Mouse (Mus musculus) cerebellum, adult 8-10 months (tissue): Measurements from ENCODE around the gene Celf5.

ENCODE experiments used
- DNase-seq: peaks from one replicate; pipeline ENCODE4 v3.0.0; 2022

Celf5 gene

DNA sequence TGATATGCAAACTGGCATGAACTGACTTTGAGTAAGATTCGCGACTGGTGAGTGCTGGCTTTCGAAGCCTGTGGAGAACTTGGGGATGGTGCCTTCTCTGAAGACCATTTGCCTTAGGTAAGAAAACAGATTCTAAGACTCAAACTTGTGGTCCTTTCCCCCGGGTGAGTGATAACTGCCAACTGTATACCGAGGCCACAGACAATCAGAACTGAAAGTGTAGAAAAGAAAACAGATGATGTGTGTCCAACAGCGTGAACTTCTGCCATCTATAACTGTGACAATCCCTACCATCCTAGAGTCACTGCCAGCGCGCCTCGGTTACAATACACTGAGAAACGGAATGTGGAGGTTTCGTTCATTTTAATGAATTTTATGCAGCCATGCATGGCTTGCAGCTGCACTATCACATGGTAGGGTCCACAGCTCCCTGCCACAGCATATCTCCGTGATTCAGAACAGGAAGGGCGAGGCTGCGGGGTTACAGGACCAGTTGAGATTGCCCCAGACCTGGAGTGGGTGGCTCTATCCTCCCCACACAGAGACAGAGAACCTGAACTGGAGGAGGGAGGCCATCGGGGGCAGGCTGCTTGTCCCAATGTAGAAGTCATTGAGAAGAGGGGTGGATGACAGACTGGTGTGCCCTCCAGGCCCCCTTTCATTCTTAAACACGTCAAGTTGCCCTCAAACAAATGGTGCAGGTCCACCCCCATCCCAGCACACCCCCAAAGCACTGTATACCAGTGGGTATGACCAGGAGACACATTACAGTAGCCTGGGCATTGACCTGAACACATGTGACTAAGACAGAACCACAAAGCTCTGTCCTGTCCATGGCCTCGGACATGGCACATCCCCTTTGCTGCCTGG, 15.1 kb upstream of the Celf5 start:
- DNase-seq, result peak; percentile 44

DNA sequence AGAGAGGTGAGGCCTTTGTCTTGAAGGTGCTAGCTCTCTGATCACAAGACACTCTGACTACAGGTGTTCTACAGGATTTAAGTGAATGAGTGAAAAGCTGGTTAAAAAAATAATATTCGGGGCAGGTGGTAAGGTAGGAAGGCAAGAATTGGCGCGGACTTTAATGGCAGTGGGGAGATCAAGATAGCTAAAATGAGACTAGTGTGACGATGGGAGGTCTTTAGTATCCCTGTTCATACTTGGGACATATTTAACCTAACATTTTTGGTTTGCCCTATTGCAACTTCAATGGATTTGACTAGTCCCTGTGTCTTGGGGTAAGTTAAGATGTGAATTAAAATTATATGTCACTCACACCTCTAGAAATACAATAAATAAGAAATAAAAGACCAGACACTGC, 14.5 kb upstream of the Celf5 start:
- DNase-seq, result peak; percentile 37

- peak; percentile 97 for DNase-seq
Observed at GRCm38 (mm10) chr10:81496264-81496901, 13.9 kb upstream of the Celf5 start, which contains the start of gene Ncln. Ncln (minus strand) TSS chr10:81496392.

GRCm38 (mm10) chr10:81495616-81496263, 13.2 kb upstream of the Celf5 start:
- DNase-seq, result peak; percentile 44

DNA sequence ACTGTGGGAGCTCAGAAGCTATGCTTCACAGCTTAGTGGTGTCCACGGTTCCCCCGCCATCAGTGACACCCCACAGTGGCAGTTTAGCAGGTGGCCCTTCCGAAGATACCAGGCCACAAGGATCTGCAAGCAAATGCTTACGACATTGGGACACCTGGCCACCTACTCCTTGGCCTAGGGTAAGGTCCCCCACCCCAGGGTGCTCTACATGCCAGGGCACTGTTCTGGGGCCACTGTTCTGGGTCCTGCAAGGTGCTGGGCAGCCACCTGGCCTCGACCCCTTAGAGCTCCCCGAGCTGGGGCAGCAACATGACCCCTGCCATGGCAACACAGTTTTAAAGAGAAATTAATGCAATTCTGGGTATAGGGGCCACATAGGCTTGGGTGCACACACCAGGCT, 12.6 kb upstream of the Celf5 start:
- DNase-seq, result no peak

DNA sequence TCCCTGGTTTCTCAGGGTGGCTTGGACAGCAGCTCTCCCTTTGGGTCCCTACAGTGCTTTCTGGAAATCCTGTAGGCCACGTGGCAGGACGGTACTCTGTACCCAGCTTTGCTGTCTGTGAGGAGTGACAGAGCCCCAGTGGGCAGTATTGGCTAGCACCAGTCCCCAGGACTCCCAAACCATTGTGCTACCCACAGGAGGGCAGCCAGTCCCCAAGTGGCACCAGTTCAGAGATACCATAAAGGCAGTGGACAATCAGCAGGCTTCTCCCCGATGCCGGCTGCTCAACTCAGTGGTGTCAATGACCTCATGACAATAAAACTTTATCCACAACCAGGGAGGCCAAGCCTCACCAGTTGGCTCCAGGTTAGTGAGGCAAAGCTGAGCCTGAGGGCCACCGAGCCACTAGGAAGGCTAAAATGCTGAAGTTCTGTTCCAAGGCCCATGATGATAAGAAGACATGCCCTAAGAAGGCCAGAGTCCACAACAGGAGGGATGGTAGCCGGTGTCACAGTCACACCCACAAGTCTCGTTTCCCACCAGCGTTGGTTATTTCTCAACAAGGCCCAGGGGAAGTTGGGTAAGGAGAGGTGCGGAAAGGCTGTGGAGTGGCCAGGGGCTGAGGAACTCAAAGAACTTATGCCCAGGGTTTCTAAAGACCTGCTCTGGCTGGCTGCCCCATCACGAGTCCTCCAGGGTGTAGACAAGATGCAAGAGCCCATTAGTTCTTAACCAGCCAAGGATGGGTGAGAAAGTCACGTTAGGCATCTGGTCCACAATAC, 11.9 kb upstream of the Celf5 start:
- peak; percentile 23 for DNase-seq

DNA sequence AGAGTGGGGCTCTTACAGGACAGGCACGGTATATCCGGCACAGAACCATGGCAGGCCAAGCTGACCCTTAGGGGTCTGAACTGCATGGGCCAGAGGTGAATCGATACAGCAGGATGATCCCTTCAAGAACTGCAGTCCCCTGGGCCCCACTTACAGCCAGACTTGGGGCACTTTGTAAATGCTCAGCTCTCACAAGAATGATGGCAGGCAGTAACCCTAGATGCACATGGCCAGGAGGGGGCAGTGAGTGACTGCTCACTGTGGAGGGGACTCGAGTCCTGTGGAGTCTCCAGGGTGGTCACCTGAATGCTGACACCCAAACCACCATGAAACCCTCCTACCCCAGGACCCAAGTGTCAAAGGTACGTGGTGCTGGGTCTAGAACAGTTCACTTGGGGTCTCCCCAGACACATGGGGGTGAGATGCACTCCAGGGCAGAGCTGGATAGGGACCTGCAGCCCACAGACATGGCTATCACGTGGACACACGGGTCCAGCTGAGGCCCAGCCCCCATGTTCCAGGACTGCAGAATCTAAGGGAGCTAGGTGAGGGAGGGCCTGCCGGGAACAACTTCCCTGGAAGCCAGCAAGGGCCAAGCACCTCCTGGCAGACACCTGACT, 11.2 kb upstream of the Celf5 start:
- DNase-seq, result peak; percentile 22

DNA sequence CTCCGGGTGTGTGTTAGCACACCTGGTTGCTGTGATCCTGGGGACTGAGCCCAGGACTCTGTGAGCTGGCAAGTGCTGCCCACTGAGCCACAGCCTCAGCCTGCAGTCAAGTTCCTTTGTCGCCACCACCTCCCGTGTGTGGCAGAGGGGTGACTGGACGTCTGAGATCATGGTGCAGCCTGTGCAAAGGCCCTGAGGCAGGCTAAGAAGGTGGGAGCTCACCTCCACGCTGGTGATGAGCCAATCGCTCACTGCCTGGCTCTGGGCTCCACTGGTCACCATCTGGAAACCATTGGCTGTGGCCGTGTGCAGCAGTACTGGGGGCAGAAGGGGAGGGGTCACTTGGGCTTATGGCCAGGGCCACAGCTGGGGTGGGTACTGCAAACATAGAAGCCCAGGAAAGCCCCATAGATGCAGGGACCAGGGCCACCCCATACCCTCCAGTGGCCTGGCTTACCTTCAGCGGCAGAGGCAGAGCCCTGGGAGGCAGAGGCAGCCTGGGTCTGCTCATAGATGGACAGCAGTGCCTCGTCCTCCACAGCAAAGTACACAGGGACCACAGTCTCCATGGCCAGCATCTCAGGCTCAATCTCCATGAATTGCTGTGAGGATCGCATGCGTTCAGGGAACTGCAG, 10.2 kb upstream of the Celf5 start:
- DNase-seq, result peak; percentile 25

GRCm38 (mm10) chr10:81491018-81491417, 8.5 kb upstream of the Celf5 start:
- no peak for DNase-seq

GRCm38 (mm10) chr10:81489941-81490340, 7.4 kb upstream of the Celf5 start:
- DNase-seq, result no peak

- DNase-seq, result no peak
Observed at GRCm38 (mm10) chr10:81488081-81488480, 5.6 kb upstream of the Celf5 start.

DNA sequence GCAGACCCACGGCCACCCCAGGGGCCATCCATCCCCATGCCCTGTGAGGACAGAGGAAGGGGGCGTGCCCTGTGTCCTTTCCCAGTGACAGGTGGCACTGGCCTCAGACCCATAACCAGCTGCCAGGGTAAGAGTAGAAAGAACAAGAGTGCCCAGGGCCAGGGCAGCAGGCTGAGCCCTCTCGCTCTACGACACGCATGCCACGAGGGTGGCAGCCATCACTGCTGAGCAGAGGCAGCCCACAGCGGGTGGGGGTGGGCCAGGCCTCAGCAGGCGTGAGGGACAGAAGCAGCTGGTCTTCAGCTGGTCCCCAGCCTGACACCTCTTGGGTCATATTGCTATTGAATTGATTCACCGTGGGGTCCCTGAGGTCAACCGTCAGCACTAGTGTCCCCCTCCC, 4.0 kb upstream of the Celf5 start:
- DNase-seq, result no peak

GRCm38 (mm10) chr10:81485479-81486018, 3.0 kb upstream of the Celf5 start:
- no peak for DNase-seq

GRCm38 (mm10) chr10:81485060-81485449, 2.5 kb upstream of the Celf5 start:
- no peak for DNase-seq

DNA sequence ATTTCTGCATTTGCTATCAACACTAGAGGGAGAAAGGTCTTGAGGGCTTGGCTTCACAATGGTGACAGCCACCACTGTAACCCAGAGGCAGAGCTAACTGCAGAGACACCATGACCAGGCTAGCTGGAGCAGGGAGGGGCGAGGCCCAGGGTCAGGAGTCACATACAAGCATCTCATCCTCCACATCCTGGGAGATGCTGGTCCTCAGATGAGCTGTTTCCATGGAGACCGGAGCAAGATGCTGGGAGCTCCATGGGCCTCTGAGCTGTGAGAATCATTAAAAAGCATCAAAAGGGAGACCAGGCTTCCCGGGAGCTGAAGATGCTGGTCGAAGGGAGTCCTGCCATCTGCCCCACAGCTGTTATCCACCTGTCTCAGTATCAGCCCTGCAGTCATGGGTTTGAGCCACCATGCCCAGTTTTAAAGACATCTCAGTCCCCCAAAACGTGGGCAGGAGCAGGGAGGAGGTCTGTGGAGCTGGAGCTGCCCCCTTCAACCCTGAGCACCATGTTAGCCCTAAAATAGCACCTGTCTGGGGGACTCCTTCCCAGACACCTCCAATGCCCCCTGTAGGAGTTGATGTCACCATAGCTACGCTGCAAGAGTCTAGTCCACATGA, 2.0 kb upstream of the Celf5 start:
- no peak for DNase-seq

GRCm38 (mm10) chr10:81483983-81484382, 1.5 kb upstream of the Celf5 start:
- no peak for DNase-seq

- no peak for DNase-seq
Observed at GRCm38 (mm10) chr10:81481605-81482532, 640 bp downstream of the Celf5 start.

DNA sequence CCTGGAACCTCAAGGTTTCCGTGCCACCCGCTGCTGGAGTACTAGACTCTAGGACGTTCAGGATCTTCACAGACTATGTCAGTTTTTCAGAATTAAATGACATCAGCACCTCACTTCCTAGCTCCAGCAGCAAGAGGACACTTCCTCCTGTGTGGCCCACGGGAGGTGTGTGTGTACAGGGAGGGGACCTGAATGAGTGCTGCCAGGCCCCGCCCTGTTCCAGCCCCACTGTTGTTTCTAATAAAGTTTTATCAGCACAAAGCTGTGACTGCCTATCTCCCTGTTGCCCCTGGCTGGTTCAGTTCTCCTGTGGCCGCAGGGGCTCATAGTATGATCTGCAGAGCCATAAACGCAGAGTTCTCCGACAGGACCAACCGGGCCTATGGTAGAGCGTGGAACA, 8.0 kb downstream of the Celf5 start:
- no peak for DNase-seq

DNA sequence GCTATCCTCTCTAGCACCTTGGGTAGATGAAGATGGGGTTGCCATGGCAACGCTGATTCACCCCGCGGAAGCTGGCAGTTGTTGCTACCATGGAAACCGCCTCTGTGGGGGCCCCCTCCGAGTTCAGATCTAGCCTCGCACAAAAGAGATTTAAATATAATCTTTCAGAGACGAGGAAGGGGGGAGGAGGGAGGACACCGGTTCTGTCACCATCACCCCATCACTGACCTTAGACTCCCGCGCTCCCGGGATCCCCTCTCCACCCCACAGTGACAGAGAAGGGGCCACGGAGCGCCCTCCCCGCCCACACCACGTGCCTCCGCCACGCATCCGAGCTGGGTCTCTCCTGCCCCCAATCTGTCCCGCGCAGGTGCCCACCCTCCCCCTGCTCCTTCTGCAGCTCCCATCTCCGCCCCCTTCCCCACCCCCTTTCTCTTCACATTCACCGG, 9.5 kb downstream of the Celf5 start:
- peak; percentile 56 for DNase-seq

DNA sequence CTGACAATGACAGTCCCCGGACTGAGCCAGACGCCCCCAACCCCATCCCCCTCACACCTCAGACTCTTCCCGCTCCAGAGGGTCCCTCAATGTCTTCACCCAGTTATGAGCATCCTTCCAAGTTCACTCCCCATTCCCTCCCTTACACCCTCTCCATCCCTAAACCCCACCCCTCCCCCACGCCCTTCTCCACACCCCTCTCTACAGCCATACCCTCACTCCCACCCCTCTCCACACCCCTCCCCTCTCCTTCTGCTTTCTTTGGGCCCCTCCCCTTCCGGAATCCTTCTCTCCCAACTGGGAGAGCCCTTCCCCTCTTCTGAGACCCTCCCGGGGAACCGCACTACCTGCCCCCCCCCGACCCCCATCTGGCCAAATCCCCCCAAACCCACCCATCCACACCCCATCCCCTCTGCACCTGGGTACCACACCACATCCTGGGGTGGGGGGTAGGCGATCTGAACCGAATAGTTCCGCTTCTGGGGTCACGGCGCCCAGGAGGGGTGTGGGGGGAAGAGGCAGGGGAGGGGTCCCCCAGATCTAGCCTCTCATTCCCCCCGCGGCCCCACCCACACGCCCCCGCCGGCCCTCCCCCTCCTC, 10.0 kb downstream of the Celf5 start:
- DNase-seq, result no peak
